Mouse (Mus musculus): Measurements from ENCODE around the gene Ccdc162. TPM values are rescaled to one million over a fixed set of nuclear protein-coding genes. Genes with fewer than 3 reads are reported as not detected.

Gene Ccdc162
- 0.51 and 1.2 TPM in 2 replicates for polyA plus RNA-seq (2014; fragmentation: Nextera tagmentation; extraction: Ambion mirVana)

DNA sequence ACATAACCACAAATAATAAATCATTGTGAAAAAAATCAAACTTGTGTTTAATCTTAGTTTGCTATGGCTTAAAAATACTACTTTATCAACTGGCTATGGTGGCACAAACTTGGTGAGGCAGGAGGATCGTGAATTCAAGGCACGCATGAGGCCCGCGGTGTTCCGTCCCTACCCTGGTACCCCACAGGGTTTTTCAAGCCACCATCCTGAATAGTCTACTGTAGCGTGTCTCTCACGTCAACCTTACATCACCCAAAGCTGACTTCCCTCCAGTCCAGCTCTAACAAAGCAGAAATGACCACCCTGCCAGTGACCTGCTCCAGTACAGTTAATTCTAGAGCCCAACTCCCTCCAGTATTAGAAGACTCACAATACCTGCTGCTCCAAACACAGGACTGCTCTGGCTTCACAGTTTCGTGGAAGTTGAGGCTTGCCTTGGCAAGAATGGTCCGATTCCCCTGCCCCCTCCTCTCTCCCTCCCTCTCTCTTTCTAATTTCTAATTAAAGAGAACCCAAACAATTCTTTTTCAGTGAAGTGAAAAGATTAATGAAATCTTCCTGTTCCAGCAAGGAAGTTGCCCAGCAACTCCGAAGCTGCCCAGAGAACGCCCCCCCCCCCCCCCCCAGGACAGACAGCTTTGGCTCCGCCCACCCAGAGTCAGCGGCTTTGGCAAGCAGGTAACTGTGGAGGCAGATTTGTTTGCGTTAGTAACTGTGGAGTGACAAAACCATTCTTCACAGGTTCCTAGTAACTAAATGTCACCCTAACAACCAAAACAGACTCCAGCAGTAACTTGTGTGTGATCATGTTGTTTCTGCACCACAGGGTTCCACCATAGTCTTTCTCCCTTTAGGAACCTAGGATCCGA lies at the start of gene Ccdc162:
Gene Ccdc162 (minus strand): TSS at position 606 of the 869 bp plus-strand sequence.
- H3K9ac ChIP-seq (replicated peaks; ENCODE audit: low read depth, low read length) = no peak within 1 kb of the TSS
- H3K27ac ChIP-seq (ENCODE audit: low read length) = peak within 1 kb of the TSS; percentile 21; the same call in 1 of the 2 replicates
- no peak for ATAC-seq (ENCODE audit: insufficient number of reproducible peaks, insufficient read depth, low FRiP score, low read depth)

DNA sequence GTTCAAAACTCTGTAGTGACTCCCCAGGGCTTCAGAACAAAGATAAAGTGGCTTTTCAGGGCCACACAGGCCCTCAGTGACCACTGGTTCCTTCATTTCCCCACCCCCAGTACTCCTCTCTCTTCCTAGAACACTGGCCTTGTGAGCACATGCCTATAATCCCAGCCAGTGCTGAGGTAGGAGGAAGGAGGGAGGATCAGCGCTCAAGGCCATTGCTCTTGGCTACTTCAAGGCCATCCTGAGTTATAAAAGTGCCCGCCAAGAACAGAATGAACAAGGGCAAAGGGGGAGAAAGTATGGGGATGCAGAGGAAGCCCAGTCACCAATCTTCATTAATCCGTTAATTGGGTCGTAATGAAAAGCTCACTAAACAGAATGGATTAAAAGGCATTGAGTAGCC lies 49.2 kb upstream of the Ccdc162 start:
- H3K4me2 ChIP-seq (replicated peaks; ENCODE audit: low read depth, low read length) = no peak overlapping the region
- H3K9me3 ChIP-seq (ENCODE audit: control insufficient read depth, low read depth, low read length) = no peaks in the 10 kb centered on the region
- no peak overlapping the region for H3K27ac ChIP-seq (ENCODE audit: low read length)
- WGBS = 86% methylated on average over 4 of the region's 4 CpGs
- no peak for ATAC-seq (ENCODE audit: insufficient number of reproducible peaks, insufficient read depth, low FRiP score, low read depth)
- no peaks in the 10 kb centered on the region for H3K36me3 ChIP-seq (ENCODE audit: control insufficient read depth, insufficient read depth, low read length)
- no peak overlapping the region for H3K4me3 ChIP-seq (ENCODE audit: low read depth, low read length)
- no peaks in the 10 kb centered on the region for H3K4me1 ChIP-seq (ENCODE audit: control insufficient read depth, insufficient read depth, low read length)
- no peaks in the 10 kb centered on the region for H3K27me3 ChIP-seq (ENCODE audit: control insufficient read depth, insufficient read depth, low read length)
- no peak overlapping the region for H3K9ac ChIP-seq (replicated peaks; ENCODE audit: low read depth, low read length)

More for the DNA sequence above, at the start of gene Ccdc162:
- WGBS = 53% methylated on average over 15 of the region's 15 CpGs
- Histone ChIP-seq H3K27me3 (ENCODE audit: control insufficient read depth, insufficient read depth, low read length) (no peaks in the 10 kb centered on the region), H3K9me3 (ENCODE audit: control insufficient read depth, low read depth, low read length) (no peaks in the 10 kb centered on the region), H3K36me3 (ENCODE audit: control insufficient read depth, insufficient read depth, low read length) (no peaks in the 10 kb centered on the region), H3K4me2 (replicated peaks; ENCODE audit: low read depth, low read length) (peak within 1 kb of the TSS; percentile 16; the same call in 1 of the 2 replicates), H3K4me3 (ENCODE audit: low read depth, low read length) (no peak within 1 kb of the TSS), H3K4me1 (ENCODE audit: control insufficient read depth, insufficient read depth, low read length) (no peaks in the 10 kb centered on the region; the same call in 1 of the 2 replicates)

DNA sequence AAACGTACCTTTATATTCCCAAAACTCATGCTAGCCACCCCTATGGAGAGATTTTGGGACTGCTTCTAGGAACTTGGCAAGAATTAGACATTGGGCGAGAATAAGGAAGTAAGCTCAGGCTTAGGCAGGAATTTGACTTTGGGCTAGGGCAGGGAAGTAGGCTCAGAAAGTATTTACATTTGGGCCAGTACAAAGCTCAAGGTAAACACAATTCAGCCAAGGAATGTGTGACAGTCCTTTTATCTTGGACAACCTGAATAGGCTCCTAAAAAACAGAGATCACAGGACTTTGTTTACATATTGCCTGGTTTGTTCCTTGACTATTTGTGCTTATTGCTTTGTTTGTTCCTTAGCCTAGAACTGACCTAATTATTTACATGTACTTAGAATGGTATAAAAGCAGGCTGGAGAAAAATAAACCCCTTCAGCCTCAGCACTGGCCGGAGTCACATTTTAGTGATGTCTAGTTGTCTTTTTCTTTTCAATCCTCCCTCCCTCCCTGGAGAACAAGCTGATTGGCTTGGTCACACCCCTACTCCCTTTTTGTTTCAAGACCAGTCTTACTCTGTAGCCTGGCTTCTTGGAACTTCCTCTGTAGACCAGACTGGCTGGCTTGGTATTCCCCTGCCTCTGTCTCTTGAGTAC lies 47.4 kb upstream of the Ccdc162 start:
- Histone ChIP-seq H3K36me3 (ENCODE audit: control insufficient read depth, insufficient read depth, low read length) (no peaks in the 10 kb centered on the region), H3K9me3 (ENCODE audit: control insufficient read depth, low read depth, low read length) (no peaks in the 10 kb centered on the region), H3K4me3 (ENCODE audit: low read depth, low read length) (no peak overlapping the region), H3K4me2 (replicated peaks; ENCODE audit: low read depth, low read length) (no peak overlapping the region), H3K27me3 (ENCODE audit: control insufficient read depth, insufficient read depth, low read length) (no peaks in the 10 kb centered on the region), H3K9ac (replicated peaks; ENCODE audit: low read depth, low read length) (no peak overlapping the region), H3K4me1 (ENCODE audit: control insufficient read depth, insufficient read depth, low read length) (no peaks in the 10 kb centered on the region), H3K27ac (ENCODE audit: low read length) (no peak overlapping the region)
- no peak for ATAC-seq (ENCODE audit: insufficient number of reproducible peaks, insufficient read depth, low FRiP score, low read depth)
- 53% methylated on average over 3 of the region's 3 CpGs for WGBS

DNA sequence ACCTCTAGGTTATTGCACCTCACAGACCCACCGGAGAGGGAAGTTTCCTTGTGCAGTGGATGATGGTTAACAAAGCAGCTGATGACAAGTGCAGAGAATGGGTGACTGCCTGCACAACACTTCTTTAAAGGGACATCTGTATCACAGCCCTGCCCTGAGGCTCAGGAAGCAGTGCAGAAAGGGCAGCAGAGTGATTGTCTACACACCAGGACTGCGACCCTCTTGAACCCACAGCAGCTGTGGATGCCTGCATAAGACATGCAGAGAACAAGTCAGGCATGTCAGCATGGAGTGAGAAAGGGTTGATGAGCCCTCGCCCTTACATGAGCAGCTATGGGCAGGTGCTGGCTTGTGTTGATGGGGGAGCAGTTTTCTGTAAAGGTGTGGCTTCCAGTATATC lies 44.4 kb upstream of the Ccdc162 start:
- H3K4me1 ChIP-seq (ENCODE audit: control insufficient read depth, insufficient read depth, low read length) = no peaks in the 10 kb centered on the region
- no peak overlapping the region for H3K27ac ChIP-seq (ENCODE audit: low read length)
- no peak overlapping the region for H3K4me3 ChIP-seq (ENCODE audit: low read depth, low read length)
- no peaks in the 10 kb centered on the region for H3K27me3 ChIP-seq (ENCODE audit: control insufficient read depth, insufficient read depth, low read length)
- WGBS = 78% methylated on average over 3 of the region's 3 CpGs
- no peak overlapping the region for H3K4me2 ChIP-seq (replicated peaks; ENCODE audit: low read depth, low read length)
- H3K9ac ChIP-seq (replicated peaks; ENCODE audit: low read depth, low read length) = no peak overlapping the region
- H3K9me3 ChIP-seq (ENCODE audit: control insufficient read depth, low read depth, low read length) = no peaks in the 10 kb centered on the region
- H3K36me3 ChIP-seq (ENCODE audit: control insufficient read depth, insufficient read depth, low read length) = no peaks in the 10 kb centered on the region
- ATAC-seq (ENCODE audit: insufficient number of reproducible peaks, insufficient read depth, low FRiP score, low read depth) = no peak

DNA sequence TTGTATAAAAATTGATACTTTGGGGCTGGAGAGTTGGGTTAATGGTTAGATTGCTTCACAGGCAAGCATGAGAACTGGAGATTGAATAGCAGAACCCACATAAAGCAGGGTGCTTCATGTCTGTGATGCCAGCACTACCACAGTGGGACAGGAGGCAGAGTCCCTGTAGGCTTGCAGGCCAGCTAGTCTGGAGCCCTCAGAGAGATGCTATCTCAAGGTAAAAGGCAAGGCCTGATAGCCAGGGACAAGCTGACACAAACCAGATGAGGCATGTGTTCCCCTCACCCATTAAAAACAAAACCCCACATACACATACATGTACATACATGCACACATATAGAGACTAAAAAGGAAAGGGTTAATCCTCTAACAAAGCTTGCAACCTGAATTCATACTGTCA lies 41.6 kb upstream of the Ccdc162 start:
- no peak overlapping the region for H3K4me3 ChIP-seq (ENCODE audit: low read depth, low read length)
- no peaks in the 10 kb centered on the region for H3K27me3 ChIP-seq (ENCODE audit: control insufficient read depth, insufficient read depth, low read length)
- no peaks in the 10 kb centered on the region for H3K9me3 ChIP-seq (ENCODE audit: control insufficient read depth, low read depth, low read length)
- H3K36me3 ChIP-seq (ENCODE audit: control insufficient read depth, insufficient read depth, low read length) = no peaks in the 10 kb centered on the region
- no peak overlapping the region for H3K27ac ChIP-seq (ENCODE audit: low read length)
- ATAC-seq (ENCODE audit: insufficient number of reproducible peaks, insufficient read depth, low FRiP score, low read depth) = no peak
- H3K4me2 ChIP-seq (replicated peaks; ENCODE audit: low read depth, low read length) = no peak overlapping the region
- no peaks in the 10 kb centered on the region for H3K4me1 ChIP-seq (ENCODE audit: control insufficient read depth, insufficient read depth, low read length)
- H3K9ac ChIP-seq (replicated peaks; ENCODE audit: low read depth, low read length) = no peak overlapping the region

DNA sequence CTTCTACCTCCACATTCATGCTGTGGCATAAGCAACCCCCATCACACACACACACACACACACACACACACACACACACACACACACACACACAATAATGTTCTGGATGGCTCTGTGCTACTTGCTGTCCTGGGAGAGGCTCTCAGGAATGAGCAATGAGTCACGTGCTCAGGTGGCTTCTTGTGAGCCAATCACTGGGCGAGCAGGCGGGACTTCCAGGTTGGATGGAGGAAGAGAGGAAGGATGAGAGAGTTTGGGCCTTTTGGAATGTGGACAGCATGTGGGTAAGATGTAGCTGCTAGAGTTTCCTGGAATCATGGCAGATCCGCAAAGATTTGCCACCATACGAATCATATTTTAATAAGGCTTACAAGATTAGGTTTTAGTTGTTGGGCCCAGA lies 40.8 kb upstream of the Ccdc162 start:
- H3K36me3 ChIP-seq (ENCODE audit: control insufficient read depth, insufficient read depth, low read length) = no peaks in the 10 kb centered on the region
- H3K27me3 ChIP-seq (ENCODE audit: control insufficient read depth, insufficient read depth, low read length) = no peaks in the 10 kb centered on the region
- H3K9me3 ChIP-seq (ENCODE audit: control insufficient read depth, low read depth, low read length) = no peaks in the 10 kb centered on the region
- no peak overlapping the region for H3K9ac ChIP-seq (replicated peaks; ENCODE audit: low read depth, low read length)
- no peak overlapping the region for H3K27ac ChIP-seq (ENCODE audit: low read length)
- 95% methylated on average over 5 of the region's 5 CpGs for WGBS
- no peak overlapping the region for H3K4me2 ChIP-seq (replicated peaks; ENCODE audit: low read depth, low read length)
- H3K4me1 ChIP-seq (ENCODE audit: control insufficient read depth, insufficient read depth, low read length) = no peaks in the 10 kb centered on the region
- no peak overlapping the region for H3K4me3 ChIP-seq (ENCODE audit: low read depth, low read length)
- ATAC-seq (ENCODE audit: insufficient number of reproducible peaks, insufficient read depth, low FRiP score, low read depth) = no peak

DNA sequence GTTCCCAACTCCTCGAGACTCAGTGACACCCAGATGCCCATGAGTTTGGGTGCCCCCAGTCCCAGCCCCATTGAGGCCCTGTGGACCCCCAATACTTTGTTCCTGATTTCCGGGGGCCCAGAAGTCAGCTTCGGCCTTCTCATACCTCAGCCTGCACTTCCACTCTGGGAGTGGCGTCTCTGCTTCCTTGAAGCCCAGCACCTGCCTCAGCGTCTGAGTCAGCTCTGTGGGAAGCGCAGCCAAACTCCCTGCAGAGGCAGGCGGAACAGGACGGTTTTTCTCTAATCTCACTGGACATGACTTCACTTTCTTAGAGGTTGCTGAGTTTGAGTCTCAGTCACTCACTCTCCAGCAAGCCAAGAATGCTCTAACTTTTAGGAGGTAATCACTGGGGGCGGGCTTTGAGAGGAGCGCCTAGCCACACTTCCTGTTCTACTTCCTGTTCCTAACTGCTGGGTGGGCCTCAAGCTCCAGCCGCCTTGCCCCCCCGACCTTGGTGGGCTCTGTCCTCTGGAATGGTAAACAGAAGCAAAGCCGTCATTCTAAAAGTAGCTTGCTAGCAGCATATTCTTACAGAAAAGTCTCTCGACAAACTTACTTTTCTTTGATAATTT lies 35.5 kb upstream of the Ccdc162 start:
- 68% methylated on average over 14 of the region's 14 CpGs for WGBS
- no peak for ATAC-seq (ENCODE audit: insufficient number of reproducible peaks, insufficient read depth, low FRiP score, low read depth)
- no peak overlapping the region for H3K4me2 ChIP-seq (replicated peaks; ENCODE audit: low read depth, low read length)
- no peaks in the 10 kb centered on the region for H3K9me3 ChIP-seq (ENCODE audit: control insufficient read depth, low read depth, low read length)
- H3K27ac ChIP-seq (ENCODE audit: low read length) = no peak overlapping the region
- no peaks in the 10 kb centered on the region for H3K36me3 ChIP-seq (ENCODE audit: control insufficient read depth, insufficient read depth, low read length)
- no peak overlapping the region for H3K9ac ChIP-seq (replicated peaks; ENCODE audit: low read depth, low read length)
- H3K27me3 ChIP-seq (ENCODE audit: control insufficient read depth, insufficient read depth, low read length) = no peaks in the 10 kb centered on the region
- no peak overlapping the region for H3K4me3 ChIP-seq (ENCODE audit: low read depth, low read length)
- no peaks in the 10 kb centered on the region for H3K4me1 ChIP-seq (ENCODE audit: control insufficient read depth, insufficient read depth, low read length)

DNA sequence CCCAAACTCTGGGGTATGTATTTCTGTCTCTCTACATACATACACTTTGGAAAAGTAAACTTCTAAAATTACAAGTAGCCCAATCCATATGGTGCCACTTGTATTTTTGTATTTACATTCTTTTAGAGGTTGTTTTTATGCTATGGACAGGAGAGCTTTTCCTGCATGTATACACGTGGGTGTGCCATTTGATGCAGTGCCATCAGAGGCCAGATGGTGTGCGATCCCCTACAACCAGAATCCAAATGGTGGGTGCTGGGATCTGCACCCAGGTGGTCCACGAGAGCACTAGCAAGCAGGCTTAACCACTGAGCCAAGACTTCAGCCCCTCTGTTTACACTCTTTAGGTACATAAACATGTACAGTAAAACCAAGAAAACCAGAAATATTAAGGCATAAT lies 32.9 kb upstream of the Ccdc162 start:
- H3K4me3 ChIP-seq (ENCODE audit: low read depth, low read length) = no peak overlapping the region
- H3K27ac ChIP-seq (ENCODE audit: low read length) = no peak overlapping the region
- H3K27me3 ChIP-seq (ENCODE audit: control insufficient read depth, insufficient read depth, low read length) = no peaks in the 10 kb centered on the region
- H3K4me2 ChIP-seq (replicated peaks; ENCODE audit: low read depth, low read length) = no peak overlapping the region
- WGBS = 72% methylated on average over 3 of the region's 3 CpGs
- ATAC-seq (ENCODE audit: insufficient number of reproducible peaks, insufficient read depth, low FRiP score, low read depth) = no peak
- no peaks in the 10 kb centered on the region for H3K4me1 ChIP-seq (ENCODE audit: control insufficient read depth, insufficient read depth, low read length)
- no peak overlapping the region for H3K9ac ChIP-seq (replicated peaks; ENCODE audit: low read depth, low read length)
- H3K9me3 ChIP-seq (ENCODE audit: control insufficient read depth, low read depth, low read length) = no peaks in the 10 kb centered on the region
- H3K36me3 ChIP-seq (ENCODE audit: control insufficient read depth, insufficient read depth, low read length) = 0 out of 2 replicates have a peak, but pooled peaks cover 2% of the 10 kb centered on the region
